Mouse (Mus musculus) left cerebral cortex, postnatal 36 days (tissue): ENCODE measurements around the gene Gm20479. TPM values are rescaled to one million over a fixed set of nuclear protein-coding genes. Genes with fewer than 3 reads are reported as not detected.

Experiments used
- DNase-seq, 2 experiments: peaks; one replicate each; pipeline ENCODE4 v3.0.0; 2021 to 2022; ENCODE audit warnings: low spot score in 2 of 2, mixed read lengths in 1 of 2
- intact Hi-C: fragments of 180-260 bp; cut with DNase I; formaldehyde crosslinking; loops from one replicate; pipeline ENCODE4 v1.15.1; 2025
- total RNA-seq, 2 experiments: library from RNA; stranded (reverse); gene quantifications; 2 replicates each; pipeline ENCODE4 v1.2.3; 2021

Gene Gm20479
- total RNA-seq, 2 experiments from 2014 or later: not detected

DNA sequence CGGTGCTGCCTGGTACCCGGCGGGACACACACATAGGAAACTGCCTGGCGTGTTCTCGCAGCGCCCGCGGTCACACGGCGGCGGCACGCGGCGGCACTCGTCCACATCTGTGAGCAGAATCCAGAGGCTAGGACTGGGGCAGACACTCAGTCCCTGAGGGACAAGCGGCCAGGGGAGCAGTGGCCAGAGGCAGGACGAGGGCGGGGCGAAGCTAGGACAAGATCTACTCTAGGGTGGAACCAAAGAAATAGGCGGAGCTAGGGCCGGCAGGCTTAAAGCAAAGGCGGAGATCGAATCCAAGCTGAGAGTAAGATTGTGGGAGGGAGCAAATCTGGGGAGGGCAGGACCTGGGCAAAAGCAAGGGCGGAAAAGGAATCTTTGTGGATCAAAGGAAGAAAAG lies 31.5 kb downstream of the Gm20479 start:
- no peak for DNase-seq
- intact Hi-C loops: no loop called here

DNA sequence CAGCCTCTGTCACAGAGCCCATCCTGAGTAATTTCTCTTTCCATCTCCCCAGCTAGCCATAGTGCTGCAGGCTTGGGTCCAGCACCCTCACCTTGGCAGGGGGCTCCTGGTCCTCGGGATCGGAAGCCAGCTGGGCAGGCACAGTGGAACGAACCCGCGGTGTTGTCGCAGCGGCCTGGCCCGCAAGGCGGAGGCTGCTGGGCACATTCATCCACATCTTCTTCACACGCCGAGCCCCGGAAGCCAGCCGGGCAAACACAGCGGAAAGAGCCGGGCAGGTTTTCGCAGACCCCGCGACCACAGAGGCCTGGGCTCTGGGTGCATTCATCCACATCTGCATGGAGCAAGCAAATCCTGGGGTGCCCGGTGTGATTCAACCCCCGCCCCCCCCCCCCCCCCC lies 32.3 kb downstream of the Gm20479 start:
- DNase-seq: no peak
- intact Hi-C loops: no loop called here

DNA sequence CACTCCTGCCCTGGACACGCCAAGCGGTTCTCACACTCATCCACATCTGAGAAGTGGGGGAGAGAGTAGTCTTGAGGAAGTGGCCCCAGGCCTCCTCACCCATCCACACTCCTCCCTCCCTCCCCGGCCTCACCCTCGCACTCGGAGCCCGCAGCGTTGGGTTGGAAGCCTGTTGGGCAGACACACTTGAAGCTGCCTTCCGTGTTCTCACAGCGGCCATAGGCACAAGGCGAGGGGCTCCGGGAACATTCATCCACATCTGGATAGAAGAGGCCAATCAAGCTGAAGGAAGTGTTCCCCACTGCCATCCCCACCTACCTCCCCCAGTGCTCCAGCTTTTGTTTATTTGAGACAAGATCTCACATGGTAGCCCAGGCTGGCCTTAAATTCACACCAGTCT lies 33.1 kb downstream of the Gm20479 start:
- intact Hi-C loops: no loop called here
- DNase-seq: no peak

DNA sequence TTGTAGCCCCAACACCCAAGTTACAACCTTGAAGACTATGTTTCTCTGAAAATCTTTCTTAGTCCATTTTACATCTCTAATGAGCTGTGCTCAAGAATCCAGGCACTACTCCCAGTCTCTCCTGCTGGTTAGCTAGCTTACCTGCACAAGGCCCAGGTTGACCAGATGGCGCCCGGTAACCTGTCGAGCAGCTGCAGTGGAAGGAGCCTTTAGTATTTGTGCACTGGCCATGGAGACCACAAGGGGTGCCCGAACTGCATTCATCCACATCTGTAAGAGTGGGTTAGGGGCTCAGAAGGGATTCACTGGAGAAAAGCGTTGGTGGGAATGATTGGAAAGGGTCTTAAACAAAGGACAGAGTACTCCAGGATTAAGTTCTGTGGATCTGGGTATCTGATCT lies 34.2 kb downstream of the Gm20479 start:
- intact Hi-C loops: no loop called here
- DNase-seq: no peak

DNA sequence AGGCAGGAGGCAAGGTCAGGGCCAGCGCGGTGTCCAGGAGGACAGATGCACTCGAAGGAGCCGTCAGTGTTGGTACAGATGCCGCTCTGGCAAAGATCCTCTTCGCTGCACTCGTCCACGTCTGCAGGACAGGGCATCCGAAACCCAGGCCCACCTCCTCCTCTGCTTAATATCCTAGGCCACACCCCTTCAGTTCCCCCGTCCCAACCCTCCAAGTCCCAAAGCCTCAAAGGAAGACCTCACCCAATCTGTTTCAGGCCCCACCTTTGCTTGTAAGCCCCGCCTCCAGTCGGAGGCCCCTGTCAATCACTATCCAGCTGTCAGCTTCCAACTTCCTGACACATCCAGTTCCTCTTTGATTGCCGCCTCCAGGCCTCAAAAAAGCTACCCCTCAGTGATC lies 34.9 kb downstream of the Gm20479 start:
- DNase-seq: no peak
- intact Hi-C loops: no loop called here

DNA sequence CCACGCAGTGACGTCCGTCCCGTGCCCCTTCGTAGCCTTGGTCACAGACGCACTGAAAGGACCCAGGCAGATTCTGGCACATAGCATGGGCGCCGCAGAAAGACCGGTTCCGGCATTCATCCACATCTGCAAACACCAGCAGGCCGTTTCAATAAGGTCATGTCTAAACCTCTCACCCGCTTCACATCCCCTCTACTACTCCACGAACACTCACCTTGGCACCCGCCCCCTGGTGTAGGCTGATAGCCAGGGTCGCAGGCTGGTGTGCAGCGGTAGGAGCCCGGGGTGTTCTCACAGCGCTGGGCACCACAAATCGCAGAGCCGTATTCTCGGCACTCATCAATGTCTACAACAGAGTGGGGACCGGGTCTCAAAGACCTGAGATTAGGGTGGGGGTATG lies 37.8 kb downstream of the Gm20479 start:
- DNase-seq: no peak
- intact Hi-C loops: no loop called here

DNA sequence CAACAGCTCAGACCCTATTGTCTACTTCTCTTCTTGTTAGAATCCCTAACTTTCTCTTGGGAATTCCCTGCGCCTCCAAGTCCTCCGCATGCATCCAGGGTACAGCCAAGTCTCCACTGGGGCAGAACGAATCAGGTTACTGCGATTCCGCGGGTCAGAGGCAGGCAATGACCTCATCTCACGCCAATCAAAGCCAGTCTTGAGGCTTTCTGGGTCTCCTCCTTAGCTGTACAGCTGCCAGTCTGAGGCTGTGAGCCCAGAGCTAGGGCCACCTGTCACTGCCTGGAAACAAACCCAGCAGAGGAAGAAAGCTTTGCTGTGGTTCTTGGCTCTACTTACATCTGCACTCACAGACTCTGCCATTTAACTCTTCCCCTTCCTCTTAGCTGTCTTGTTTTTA lies 41.3 kb downstream of the Gm20479 start:
- intact Hi-C loops: no loop called here
- DNase-seq: no peak

DNA sequence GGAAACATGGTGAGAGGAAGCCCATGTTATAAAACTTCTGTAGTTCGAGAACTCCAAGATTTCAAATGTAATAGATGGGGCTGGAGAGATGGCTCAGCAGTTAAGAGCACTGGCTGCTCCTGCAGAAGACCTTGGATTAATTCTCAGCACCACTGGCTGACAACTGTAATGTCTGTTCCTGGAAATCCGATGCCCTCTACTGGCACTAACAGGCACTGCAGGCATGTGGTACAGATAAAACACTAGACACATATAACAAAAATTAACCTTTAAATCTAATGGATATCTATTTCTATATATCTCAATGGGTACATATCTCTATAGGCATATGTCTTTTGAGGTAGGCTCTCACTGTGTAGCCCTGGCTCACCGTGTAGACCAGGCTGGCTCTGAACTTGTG lies 42.8 kb downstream of the Gm20479 start:
- no peak for DNase-seq
- intact Hi-C loops: no loop called here

DNA sequence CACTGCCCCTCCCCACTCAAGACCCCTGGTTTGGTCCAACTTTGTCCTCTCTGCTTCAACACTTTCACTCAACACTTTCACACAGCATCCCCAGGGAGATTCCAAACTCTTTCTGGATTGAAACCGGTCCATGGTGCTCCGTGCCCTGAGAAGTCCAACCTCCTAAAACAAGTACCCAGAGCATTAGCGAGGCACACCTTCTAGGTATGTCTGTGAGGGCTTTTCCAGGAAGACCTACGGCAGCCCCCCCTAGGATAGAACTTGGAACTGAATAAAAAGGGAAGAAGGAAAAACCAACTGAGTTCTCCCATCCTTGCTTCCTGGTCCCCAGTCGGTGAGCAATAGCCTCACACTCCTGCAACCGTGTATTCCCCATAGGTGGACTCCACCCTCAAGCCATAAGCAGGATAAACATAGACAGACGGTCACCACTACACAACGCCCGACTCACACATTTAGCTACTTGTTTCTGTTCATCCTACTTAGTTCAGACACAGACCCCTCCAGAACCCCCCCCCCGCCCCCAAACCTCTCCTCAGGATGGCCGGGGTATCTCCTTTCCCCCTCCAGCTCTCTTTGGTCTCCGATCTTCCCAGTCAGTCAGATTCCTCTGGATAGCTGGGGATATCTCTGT lies 45.5 kb downstream of the Gm20479 start:
- intact Hi-C loops: no loop called here
- no peak for DNase-seq

DNA sequence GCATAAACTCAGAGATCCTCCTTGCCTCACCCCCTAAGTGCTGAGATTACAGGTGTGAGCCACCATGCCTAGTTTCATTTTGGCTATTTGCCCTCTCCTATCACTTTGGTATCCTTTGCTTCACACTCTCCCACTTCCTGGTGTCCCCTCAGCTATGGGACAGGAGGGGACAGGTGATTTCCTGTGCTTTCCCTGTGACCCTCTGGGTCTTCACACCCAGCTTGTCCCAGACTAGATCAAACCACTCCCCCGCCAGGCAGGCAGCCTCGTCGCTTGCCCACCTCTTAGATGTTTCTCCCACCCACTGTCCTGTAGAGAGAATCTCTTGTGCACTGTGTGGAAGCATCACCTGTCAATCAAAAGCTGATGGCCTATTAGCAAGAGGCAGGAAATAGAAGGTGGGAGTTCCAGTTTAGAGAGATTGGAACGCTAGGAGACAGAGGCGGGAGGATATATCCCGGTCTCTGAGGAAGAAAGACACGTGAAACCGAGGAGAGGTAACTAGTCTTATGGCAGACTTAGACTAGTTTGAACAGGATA lies 46.2 kb downstream of the Gm20479 start:
- no peak for DNase-seq
- intact Hi-C loops: no loop called here

DNA sequence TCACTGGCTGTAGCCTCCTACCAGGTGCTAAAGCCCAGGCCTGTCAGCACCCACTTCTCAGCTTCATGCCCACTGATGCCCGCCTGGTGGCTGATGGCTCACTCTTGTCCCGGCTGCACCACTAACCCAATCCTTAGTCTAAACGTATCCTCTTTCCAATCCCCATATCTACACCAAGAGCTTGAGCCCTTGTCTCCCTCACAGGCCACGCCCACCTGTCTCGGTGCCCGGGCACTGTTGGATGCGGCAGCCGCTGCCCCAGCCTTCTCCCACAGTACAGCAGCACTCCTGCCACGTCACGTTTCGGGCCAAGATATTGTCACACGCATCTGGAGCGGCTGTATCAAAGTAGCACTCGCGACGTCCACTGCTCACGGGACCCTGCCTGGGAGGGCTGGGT lies 46.9 kb downstream of the Gm20479 start:
- no peak for DNase-seq
- intact Hi-C loops: no loop called here

DNA sequence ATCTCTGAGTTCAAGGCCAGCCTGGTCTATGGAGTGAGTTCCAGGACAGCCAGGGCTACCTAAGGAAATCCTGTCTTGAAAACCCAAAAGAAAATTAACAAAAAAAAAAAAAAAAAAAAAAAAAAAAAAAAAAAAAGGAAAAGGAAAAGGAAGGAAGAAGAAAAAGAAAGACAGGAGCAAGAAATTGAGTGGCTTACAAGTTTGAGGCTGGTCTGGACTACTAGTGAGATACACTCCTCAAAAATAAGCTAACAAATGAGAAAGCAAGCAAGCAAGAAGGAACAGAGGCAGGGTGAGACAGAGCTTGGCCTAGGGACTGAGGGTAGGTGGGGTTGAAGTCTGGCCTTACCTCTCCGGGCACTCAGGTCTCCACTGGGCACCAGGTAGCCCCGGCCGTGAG lies 47.4 kb downstream of the Gm20479 start:
- DNase-seq: no peak
- intact Hi-C loops: no loop called here

DNA sequence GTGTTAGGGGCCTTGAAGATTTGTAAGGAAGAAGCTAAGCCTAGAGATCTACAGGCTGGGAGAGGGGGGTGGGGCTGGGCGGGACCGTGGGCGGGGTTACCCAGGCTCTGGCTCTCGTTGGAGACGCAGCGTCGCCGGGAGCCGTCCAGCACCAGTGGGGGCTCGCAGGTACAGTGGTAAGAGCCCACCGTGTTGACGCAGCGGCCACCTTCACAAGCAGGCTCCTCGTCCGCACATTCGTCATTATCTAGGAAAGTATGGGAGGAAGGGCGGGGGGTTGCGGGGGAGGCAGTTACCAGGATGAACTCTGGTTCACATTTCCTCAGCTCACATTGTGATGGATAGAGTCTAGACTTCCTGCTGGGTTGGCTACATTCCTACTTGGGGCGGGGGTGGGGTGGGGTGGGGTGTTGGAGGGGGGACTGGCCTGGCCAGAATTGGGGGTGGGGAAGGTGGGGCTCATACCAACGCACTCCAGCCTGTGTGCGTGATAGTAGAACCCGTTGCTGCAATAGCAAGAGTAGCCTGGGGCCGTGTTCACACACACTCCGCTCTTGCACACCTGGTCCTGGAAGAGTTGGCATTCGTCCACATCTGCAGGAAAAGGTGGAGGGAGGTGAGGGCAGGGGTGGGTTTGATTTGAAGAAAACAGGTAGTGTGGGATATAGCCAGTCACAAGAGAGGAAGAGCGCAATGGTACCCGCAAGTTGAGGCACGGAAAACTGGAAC lies 48.2 kb downstream of the Gm20479 start:
- intact Hi-C loops: no loop called here

DNA sequence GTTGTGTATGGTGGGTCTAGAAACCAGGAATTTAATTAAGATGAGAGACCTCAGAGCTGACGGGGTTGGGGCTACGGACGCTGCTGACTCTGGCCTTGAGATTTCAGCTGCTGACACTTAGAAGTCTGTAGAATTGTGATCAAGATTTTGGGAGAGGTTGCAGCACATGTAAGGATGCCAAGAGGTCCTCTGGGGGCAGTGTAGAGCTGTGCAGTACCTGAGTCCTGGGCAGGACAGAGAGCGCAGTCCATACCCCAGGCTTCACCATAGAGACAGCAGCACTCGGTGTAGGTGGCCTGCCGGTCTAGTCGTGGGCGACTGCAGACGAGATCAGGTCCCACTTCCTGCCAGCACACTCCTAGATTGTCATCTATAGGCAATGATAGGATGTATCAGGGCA lies 49.7 kb downstream of the Gm20479 start:
- intact Hi-C loops: no loop called here
- no peak for DNase-seq

More for the DNA sequence above, 48.2 kb downstream of the Gm20479 start:
- no peak for DNase-seq

DNA sequence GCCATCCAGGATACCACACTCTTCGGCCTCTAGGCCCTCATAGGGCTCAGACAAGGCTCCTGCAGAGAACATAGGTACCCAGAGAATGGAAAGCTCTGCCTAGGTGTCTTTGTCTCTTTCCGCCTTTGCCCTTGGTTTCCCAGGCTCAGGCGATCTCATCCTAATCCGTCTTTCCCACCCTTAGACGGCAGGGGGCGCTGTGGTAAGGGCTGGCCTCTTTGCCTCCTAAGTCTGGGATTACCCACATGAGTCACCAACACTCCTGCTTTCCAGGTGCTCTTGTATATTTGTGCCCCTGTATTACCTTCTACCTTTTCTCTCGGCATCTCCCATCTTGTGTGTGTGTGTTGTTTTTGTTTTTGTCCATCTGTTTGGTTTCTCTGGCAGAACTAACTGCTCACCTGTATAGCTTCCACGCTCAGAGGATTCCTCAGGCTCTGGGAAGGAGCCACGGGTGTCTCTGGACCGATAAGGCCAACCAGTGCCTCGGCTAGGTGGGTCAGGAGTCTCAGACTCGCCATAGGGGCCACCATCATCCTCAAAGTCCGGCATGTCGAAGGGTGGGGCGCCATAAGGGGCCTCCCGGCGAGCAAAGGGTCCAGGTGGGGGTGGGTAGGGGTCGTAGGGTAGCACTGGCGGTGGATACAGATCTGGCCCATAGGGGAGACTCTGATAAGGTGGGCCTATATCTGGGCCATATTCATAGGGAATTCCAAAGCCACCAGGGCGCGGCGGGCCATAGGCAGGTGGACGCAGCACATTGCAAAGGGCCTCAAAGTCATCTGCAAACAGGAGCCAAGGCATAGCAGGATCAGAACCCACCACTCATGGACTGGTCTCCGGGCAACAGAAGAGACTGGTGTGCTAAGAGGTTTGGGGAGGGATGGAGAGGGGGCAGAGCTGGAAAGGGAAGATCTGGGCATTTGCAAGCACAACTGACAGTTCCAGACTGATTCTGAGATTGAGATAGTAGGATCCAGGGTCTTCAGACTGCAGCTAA lies 50.8 kb downstream of the Gm20479 start:
- DNase-seq: no peak
- intact Hi-C loops: no loop called here

DNA sequence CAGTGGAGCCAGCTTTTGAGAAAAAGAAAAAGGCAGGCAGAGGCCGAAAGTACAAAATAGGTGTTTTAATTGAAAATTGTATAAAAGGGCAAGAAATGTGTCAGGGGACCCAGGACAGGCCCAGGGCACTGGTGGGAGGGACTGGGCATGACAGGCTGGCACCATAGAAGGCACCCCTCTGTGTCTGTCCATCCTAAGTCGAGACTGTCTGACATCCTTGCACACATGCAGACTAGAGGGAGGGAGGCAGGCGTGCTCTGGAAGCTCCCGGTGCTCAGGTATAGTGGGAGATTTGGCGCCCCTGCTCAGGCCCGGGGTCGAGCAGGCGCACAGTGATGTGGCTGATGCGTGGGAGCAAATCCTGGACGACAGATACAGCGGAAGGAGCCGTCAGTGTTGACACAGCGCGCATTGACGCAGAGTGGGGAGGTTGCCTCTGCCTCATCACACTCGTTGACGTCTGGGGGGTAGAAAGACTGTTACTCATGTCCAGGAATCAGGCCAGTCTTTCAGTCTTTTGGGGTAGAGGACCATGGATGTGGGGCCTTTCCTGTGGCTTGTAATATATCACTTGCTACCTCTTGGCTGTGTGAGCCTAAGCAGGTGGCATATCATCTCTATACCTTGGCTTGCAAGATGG lies 52.0 kb downstream of the Gm20479 start:
- intact Hi-C loops: no loop called here
- DNase-seq: no peak
